Mouse (Mus musculus): ENCODE measurements around the gene Tmem125. TPM values are rescaled to one million over a fixed set of nuclear protein-coding genes. Genes with fewer than 3 reads are reported as not detected.

Gene Tmem125
- polyA plus RNA-seq (2015; fragmentation: Nextera tagmentation; extraction: Ambion mirVana) = 41.3 and 42.7 TPM in 2 replicates

- H3K4me3 ChIP-seq (ENCODE audit: low read depth, low read length) = peak within 1 kb of the TSS; percentile 22
- peak within 1 kb of the TSS; percentile 94 for H3K27ac ChIP-seq (replicated peaks)
- no peaks in the 10 kb centered on the region for H3K36me3 ChIP-seq (ENCODE audit: control insufficient read depth, insufficient read depth, low read length)
- ATAC-seq (ENCODE audit: low FRiP score, low TSS enrichment) (peak; percentile 91), DNase-seq (ENCODE audit: low spot score) (peak; percentile 91)
- H3K4me1 ChIP-seq (replicated peaks; ENCODE audit: control insufficient read depth, insufficient read depth) = no peaks in the 10 kb centered on the region
- no peaks in the 10 kb centered on the region for H3K9me3 ChIP-seq (ENCODE audit: control insufficient read depth, low read length)
- TF ChIP-seq EP300 (optimal IDR thresholded peaks at IDR 0.05) = no peak
- 1% methylated on average over 24 of the region's 24 CpGs for WGBS
- peak within 1 kb of the TSS; percentile 57 for H3K4me2 ChIP-seq (replicated peaks; ENCODE audit: low read depth)
- no peaks in the 10 kb centered on the region for H3K27me3 ChIP-seq (ENCODE audit: control insufficient read depth, insufficient read depth, low read length)
- H3K9ac ChIP-seq (ENCODE audit: low read length) = peak within 1 kb of the TSS; percentile 55
Measured at GRCm38 (mm10) chr4:118543592-118544260, at the start of gene Tmem125. Tmem125 (minus strand) TSS chr4:118544044.

- Histone ChIP-seq H3K9me3 (ENCODE audit: control insufficient read depth, low read length) (no peaks in the 10 kb centered on the region), H3K36me3 (ENCODE audit: control insufficient read depth, insufficient read depth, low read length) (no peaks in the 10 kb centered on the region), H3K4me3 (ENCODE audit: low read depth, low read length) (no peak overlapping the region), H3K4me2 (replicated peaks; ENCODE audit: low read depth) (no peak overlapping the region), H3K9ac (ENCODE audit: low read length) (no peak overlapping the region), H3K27me3 (ENCODE audit: control insufficient read depth, insufficient read depth, low read length) (no peaks in the 10 kb centered on the region), H3K4me1 (replicated peaks; ENCODE audit: control insufficient read depth, insufficient read depth) (no peaks in the 10 kb centered on the region), H3K27ac (replicated peaks) (no peak overlapping the region)
- DNase-seq (ENCODE audit: low spot score) (no peak), ATAC-seq (ENCODE audit: low FRiP score, low TSS enrichment) (no peak)
- TF ChIP-seq EP300 (optimal IDR thresholded peaks at IDR 0.05) (no peak), CTCF (IDR thresholded peaks at IDR 0.05; ENCODE audit: low read depth) (no peak)
- 11% methylated on average over 7 of the region's 7 CpGs for WGBS
Measured at GRCm38 (mm10) chr4:118589733-118590130, 45.9 kb upstream of the Tmem125 start.

DNA sequence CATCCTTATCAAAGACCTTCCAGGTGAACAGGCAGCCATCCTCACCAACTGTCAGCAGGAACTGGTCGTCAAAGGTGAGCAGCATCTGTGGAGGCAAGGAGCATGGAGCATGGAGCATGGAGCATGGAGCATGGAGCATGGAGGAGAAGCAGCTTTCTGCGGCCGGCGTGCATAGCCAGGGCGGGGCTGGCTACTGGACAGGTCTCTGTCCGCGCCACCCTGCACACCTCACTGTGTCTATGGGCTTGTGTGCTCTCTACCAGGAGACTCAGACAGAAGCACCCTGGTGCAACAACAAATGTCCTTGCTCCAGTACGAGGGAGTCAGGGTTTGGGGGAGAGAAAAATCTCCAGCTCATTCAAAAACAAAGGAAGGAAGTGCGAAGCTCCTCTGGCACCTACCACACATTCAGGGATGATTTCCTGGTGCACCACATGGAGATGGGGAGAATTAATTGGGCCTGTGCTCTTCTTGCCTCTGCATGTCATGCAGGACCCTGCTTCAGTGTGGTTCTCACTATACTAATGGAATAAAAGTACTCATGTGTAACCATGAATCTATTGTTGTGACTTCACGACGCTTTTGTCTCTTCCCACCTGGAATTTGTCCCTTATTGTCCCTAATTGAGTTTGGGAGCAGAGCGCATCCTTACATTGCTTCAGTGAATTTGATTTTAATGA, 45.3 kb upstream of the Tmem125 start:
- no peak for ATAC-seq (ENCODE audit: low FRiP score, low TSS enrichment)
- Histone ChIP-seq H3K27ac (replicated peaks) (no peak overlapping the region), H3K4me1 (replicated peaks; ENCODE audit: control insufficient read depth, insufficient read depth) (no peaks in the 10 kb centered on the region), H3K9ac (ENCODE audit: low read length) (no peak overlapping the region), H3K27me3 (ENCODE audit: control insufficient read depth, insufficient read depth, low read length) (no peaks in the 10 kb centered on the region), H3K36me3 (ENCODE audit: control insufficient read depth, insufficient read depth, low read length) (no peaks in the 10 kb centered on the region), H3K4me3 (ENCODE audit: low read depth, low read length) (no peak overlapping the region), H3K9me3 (ENCODE audit: control insufficient read depth, low read length) (no peaks in the 10 kb centered on the region), H3K4me2 (replicated peaks; ENCODE audit: low read depth) (no peak overlapping the region)
- WGBS = 67% methylated on average over 12 of the region's 12 CpGs
- no peak for TF ChIP-seq CTCF (IDR thresholded peaks at IDR 0.05; ENCODE audit: low read depth)
- no peak for TF ChIP-seq EP300 (optimal IDR thresholded peaks at IDR 0.05)
- no peak for DNase-seq (ENCODE audit: low spot score)

GRCm38 (mm10) chr4:118582629-118583028, 38.8 kb upstream of the Tmem125 start:
- Histone ChIP-seq H3K9ac (ENCODE audit: low read length) (no peak overlapping the region), H3K4me2 (replicated peaks; ENCODE audit: low read depth) (no peak overlapping the region), H3K27ac (replicated peaks) (no peak overlapping the region), H3K4me3 (ENCODE audit: low read depth, low read length) (no peak overlapping the region), H3K4me1 (replicated peaks; ENCODE audit: control insufficient read depth, insufficient read depth) (no peaks in the 10 kb centered on the region), H3K27me3 (ENCODE audit: control insufficient read depth, insufficient read depth, low read length) (no peaks in the 10 kb centered on the region), H3K36me3 (ENCODE audit: control insufficient read depth, insufficient read depth, low read length) (no peaks in the 10 kb centered on the region), H3K9me3 (ENCODE audit: control insufficient read depth, low read length) (no peaks in the 10 kb centered on the region)
- ATAC-seq (ENCODE audit: low FRiP score, low TSS enrichment) (no peak), DNase-seq (ENCODE audit: low spot score) (no peak)
- WGBS = 89% methylated on average over 8 of the region's 8 CpGs
- no peak for TF ChIP-seq EP300 (optimal IDR thresholded peaks at IDR 0.05)
- TF ChIP-seq CTCF (IDR thresholded peaks at IDR 0.05; ENCODE audit: low read depth) = peak; percentile 22; the same call in 1 of the 2 replicates

- no peak overlapping the region for H3K9ac ChIP-seq (ENCODE audit: low read length)
- no peaks in the 10 kb centered on the region for H3K4me1 ChIP-seq (replicated peaks; ENCODE audit: control insufficient read depth, insufficient read depth)
- DNase-seq (ENCODE audit: low spot score) = no peak
- WGBS = 48% methylated on average over 11 of the region's 11 CpGs
- no peaks in the 10 kb centered on the region for H3K27me3 ChIP-seq (ENCODE audit: control insufficient read depth, insufficient read depth, low read length)
- H3K4me2 ChIP-seq (replicated peaks; ENCODE audit: low read depth) = no peak overlapping the region
- H3K9me3 ChIP-seq (ENCODE audit: control insufficient read depth, low read length) = no peaks in the 10 kb centered on the region
- H3K36me3 ChIP-seq (ENCODE audit: control insufficient read depth, insufficient read depth, low read length) = no peaks in the 10 kb centered on the region
- no peak for ATAC-seq (ENCODE audit: low FRiP score, low TSS enrichment)
- H3K4me3 ChIP-seq (ENCODE audit: low read depth, low read length) = no peak overlapping the region
- no peak for TF ChIP-seq EP300 (optimal IDR thresholded peaks at IDR 0.05)
- no peak overlapping the region for H3K27ac ChIP-seq (replicated peaks)
Measured at GRCm38 (mm10) chr4:118581508-118581907, 37.7 kb upstream of the Tmem125 start.

- DNase-seq (ENCODE audit: low spot score) (peak; percentile 47), ATAC-seq (ENCODE audit: low FRiP score, low TSS enrichment) (no peak)
- Histone ChIP-seq H3K4me2 (replicated peaks; ENCODE audit: low read depth) (no peak overlapping the region), H3K36me3 (ENCODE audit: control insufficient read depth, insufficient read depth, low read length) (no peaks in the 10 kb centered on the region), H3K27me3 (ENCODE audit: control insufficient read depth, insufficient read depth, low read length) (no peaks in the 10 kb centered on the region), H3K27ac (replicated peaks) (no peak overlapping the region), H3K4me3 (ENCODE audit: low read depth, low read length) (no peak overlapping the region), H3K9me3 (ENCODE audit: control insufficient read depth, low read length) (no peaks in the 10 kb centered on the region), H3K9ac (ENCODE audit: low read length) (no peak overlapping the region), H3K4me1 (replicated peaks; ENCODE audit: control insufficient read depth, insufficient read depth) (no peaks in the 10 kb centered on the region)
- TF ChIP-seq CTCF (IDR thresholded peaks at IDR 0.05; ENCODE audit: low read depth) (peak; percentile 69), EP300 (optimal IDR thresholded peaks at IDR 0.05) (no peak)
- WGBS = 50% methylated on average over 13 of the region's 13 CpGs
Measured at GRCm38 (mm10) chr4:118579313-118579712, 35.5 kb upstream of the Tmem125 start.

Data from stomach, postnatal 0 days (tissue).